Mouse (Mus musculus) heart, embryonic 12.5 days (tissue): ENCODE measurements around the gene Hexb. TPM values are rescaled to one million over a fixed set of nuclear protein-coding genes. Genes with fewer than 3 reads are reported as not detected.

Experiments
- ATAC-seq: fragments of 200-750 bp; cut with Nextera tagmentation; 2 replicates; pipeline ENCODE4 v1.8.0; 2017; ENCODE audit warnings: moderate TSS enrichment, moderate library complexity; ENCODE audit not compliant: insufficient number of reproducible peaks, low FRiP score
- H3K27ac ChIP-seq: fragments of 300-500 bp; sonication (generic); 2 replicates; pipeline ENCODE4 v1.5.1; 2016; ENCODE audit warnings: mild to moderate bottlenecking, moderate library complexity; ENCODE audit not compliant: poor library complexity, severe bottlenecking
- H3K27me3 ChIP-seq: fragments of 300-500 bp; sonication (generic); replicated peaks from 2 replicates; pipeline ENCODE4 v1.6.1; 2016; ENCODE audit warnings: mild to moderate bottlenecking, moderate library complexity
- H3K36me3 ChIP-seq: fragments of 300-500 bp; sonication (generic); 2 replicates; pipeline ENCODE4 v1.6.1; 2016; ENCODE audit warnings: mild to moderate bottlenecking, moderate library complexity
- H3K4me1 ChIP-seq: fragments of 300-500 bp; sonication (generic); replicated peaks from 2 replicates; pipeline ENCODE4 v1.6.1; 2016; ENCODE audit warnings: mild to moderate bottlenecking
- H3K4me2 ChIP-seq: fragments of 300-500 bp; sonication (generic); 2 replicates; pipeline ENCODE4 v1.6.1; 2016; ENCODE audit warnings: mild to moderate bottlenecking, moderate library complexity
- H3K4me3 ChIP-seq: fragments of 300-500 bp; sonication (generic); 2 replicates; pipeline ENCODE4 v1.5.1; 2016; ENCODE audit warnings: mild to moderate bottlenecking
- H3K9ac ChIP-seq: fragments of 300-500 bp; sonication (generic); 2 replicates; pipeline ENCODE4 v1.6.1; 2016; ENCODE audit warnings: mild to moderate bottlenecking, moderate library complexity
- H3K9me3 ChIP-seq: fragments of 300-500 bp; sonication (generic); replicated peaks from 2 replicates; pipeline ENCODE4 v1.6.1; 2016; ENCODE audit warnings: mild to moderate bottlenecking, moderate library complexity
- WGBS: fragments of 180-500 bp; shearing (Covaris S2); methylation state at CpG from one replicate; pipeline ENCODE4 v1.1.7; 2016; 5-methylcytosine and 5-hydroxymethylcytosine counted together
- polyA plus RNA-seq: library from polyadenylated mRNA; unstranded; fragments of >200 nt; fragmentation: Nextera tagmentation; extraction: Ambion mirVana; gene quantifications from 2 replicates; pipeline ENCODE4 v1.2.1, GENCODE M21; 2016

The Hexb gene
- polyA plus RNA-seq: 32.5 and 33.1 TPM in 2 replicates

DNA sequence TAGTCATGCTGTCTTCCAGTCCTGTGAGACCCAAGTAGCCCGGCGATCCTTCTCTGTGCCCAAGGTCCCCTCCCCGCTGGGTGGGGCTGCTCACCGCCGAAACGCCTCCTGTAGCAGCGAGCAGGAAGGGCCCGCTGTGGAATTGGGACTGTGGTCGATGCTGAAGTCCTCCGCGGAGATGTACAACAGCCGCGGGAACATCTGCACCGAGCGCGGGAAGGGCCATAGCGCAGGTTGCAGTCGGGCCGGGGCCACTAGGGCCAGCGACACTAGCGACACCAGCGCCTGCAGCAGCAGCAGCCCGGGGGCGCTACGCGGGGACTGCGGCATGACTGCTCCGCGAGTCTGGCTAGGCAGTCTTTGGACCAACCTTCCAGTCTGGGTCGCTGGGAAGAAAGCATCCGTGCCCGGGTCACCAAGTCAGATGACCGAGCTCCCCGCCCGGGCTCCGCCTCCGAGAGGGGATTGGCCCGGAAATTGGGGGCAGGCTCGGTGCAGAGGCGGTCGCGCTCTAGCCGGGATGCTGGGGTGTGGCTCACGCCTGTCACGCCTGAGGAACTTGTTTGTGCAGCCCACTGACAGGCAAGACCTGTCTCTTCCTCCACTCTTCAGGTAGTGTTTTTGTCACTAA lies at the start of gene Hexb:
Hexb (minus strand) TSS at position 426 of the 631 bp plus-strand sequence.
- Histone ChIP-seq H3K4me2 (peak within 1 kb of the TSS; percentile 90), H3K27me3 (no peaks in the 10 kb centered on the region), H3K9me3 (no peaks in the 10 kb centered on the region), H3K27ac (peak within 1 kb of the TSS; percentile 74), H3K4me1 (no peaks in the 10 kb centered on the region), H3K4me3 (peak within 1 kb of the TSS; percentile 65), H3K36me3 (no peaks in the 10 kb centered on the region), H3K9ac (peak within 1 kb of the TSS; percentile 71)
- WGBS: under 1% methylated on average over 45 of the region's 45 CpGs
- peak; percentile 97 for ATAC-seq

GRCm38 (mm10) chr13:97247754-97248153 lies 49.6 kb upstream of the Hexb start:
- Histone ChIP-seq H3K36me3 (peaks cover 62% of the 10 kb centered on the region), H3K9ac (no peak overlapping the region), H3K9me3 (no peaks in the 10 kb centered on the region), H3K4me3 (no peak overlapping the region), H3K4me2 (no peak overlapping the region), H3K27ac (no peak overlapping the region), H3K4me1 (peaks cover 78% of the 10 kb centered on the region), H3K27me3 (no peaks in the 10 kb centered on the region)
- WGBS: 79% methylated on average over 4 of the region's 4 CpGs
- no peak for ATAC-seq

- Histone ChIP-seq H3K27me3 (no peaks in the 10 kb centered on the region), H3K27ac (no peak overlapping the region), H3K9ac (no peak overlapping the region), H3K4me3 (no peak overlapping the region), H3K36me3 (peaks cover 50% of the 10 kb centered on the region), H3K9me3 (no peaks in the 10 kb centered on the region), H3K4me2 (peak overlapping the region; percentile 19; the same call in 1 of the 2 replicates), H3K4me1 (peaks cover 77% of the 10 kb centered on the region)
- WGBS: 87% methylated on average over 16 of the region's 16 CpGs
- ATAC-seq: no peak
Observed at GRCm38 (mm10) chr13:97246217-97246616, 48.1 kb upstream of the Hexb start.

DNA sequence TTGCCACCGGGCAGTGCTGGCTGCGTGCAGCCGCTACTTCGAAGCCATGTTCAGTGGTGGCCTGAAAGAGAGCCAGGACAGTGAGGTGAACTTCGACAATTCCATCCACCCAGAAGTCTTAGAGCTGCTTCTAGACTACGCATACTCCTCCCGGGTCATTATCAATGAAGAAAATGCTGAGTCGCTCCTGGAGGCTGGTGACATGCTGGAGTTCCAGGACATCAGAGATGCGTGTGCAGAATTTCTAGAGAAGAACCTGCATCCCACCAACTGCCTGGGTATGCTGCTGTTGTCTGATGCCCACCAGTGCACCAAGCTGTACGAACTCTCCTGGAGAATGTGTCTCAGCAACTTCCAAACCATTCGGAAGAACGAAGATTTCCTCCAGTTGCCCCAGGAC lies 47.0 kb upstream of the Hexb start:
- H3K9ac ChIP-seq: no peak overlapping the region
- no peaks in the 10 kb centered on the region for H3K27me3 ChIP-seq
- no peak overlapping the region for H3K27ac ChIP-seq
- WGBS: 78% methylated on average over 12 of the region's 12 CpGs
- H3K4me1 ChIP-seq: peaks cover 81% of the 10 kb centered on the region
- peaks cover 41% of the 10 kb centered on the region for H3K36me3 ChIP-seq
- H3K4me2 ChIP-seq: peak overlapping the region; percentile 95
- ATAC-seq: no peak
- no peaks in the 10 kb centered on the region for H3K9me3 ChIP-seq
- H3K4me3 ChIP-seq: peak overlapping the region; percentile 59; the same call in 1 of the 2 replicates

GRCm38 (mm10) chr13:97244712-97245105 lies 46.6 kb upstream of the Hexb start:
- ATAC-seq: no peak
- peak overlapping the region; percentile 95 for H3K4me2 ChIP-seq
- no peaks in the 10 kb centered on the region for H3K27me3 ChIP-seq
- H3K9ac ChIP-seq: peak overlapping the region; percentile 20; the same call in 1 of the 2 replicates
- H3K4me1 ChIP-seq: peaks cover 79% of the 10 kb centered on the region
- peak overlapping the region; percentile 59 for H3K4me3 ChIP-seq
- H3K9me3 ChIP-seq: no peaks in the 10 kb centered on the region
- WGBS: 70% methylated on average over 9 of the region's 11 CpGs
- peaks cover 38% of the 10 kb centered on the region for H3K36me3 ChIP-seq
- H3K27ac ChIP-seq: no peak overlapping the region

DNA sequence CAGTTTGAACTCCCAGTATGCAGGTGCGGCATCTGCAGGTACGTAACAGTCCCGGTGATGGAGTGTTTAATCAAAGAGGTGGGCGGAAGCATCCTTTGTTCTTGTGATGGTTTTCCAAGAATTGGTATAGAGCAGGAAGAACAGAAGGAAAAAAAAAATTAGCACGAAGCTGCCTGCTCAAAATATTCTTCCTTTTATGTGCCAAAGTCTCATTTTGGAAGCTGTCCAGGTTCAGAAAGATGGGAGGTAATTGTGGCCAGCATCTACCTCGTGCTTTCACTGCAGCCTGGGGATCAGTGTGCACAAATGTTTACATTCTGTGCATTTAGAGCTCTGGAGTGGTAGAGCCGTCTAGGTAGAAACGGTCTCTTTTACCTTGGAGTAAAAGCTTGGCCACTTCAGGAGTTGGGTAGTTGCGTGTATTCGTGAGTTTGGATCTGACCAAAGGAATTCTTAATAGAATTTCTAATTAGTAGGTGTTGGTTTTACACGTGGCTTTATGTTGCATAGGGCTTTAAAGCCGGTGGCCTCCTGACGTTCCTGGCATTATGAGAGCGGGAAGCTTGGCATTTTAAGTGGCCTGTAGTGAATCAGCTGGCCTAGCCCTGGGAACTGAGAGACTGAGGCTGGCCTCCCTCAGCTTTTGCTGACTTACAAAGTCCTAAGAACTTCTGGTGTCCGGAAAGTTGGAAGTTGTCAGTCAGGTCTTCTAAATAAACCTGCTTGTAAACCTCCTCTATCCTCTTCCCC lies 46.0 kb upstream of the Hexb start:
- H3K4me1 ChIP-seq: peaks cover 77% of the 10 kb centered on the region
- no peaks in the 10 kb centered on the region for H3K27me3 ChIP-seq
- 49% methylated on average over 15 of the region's 15 CpGs for WGBS
- no peaks in the 10 kb centered on the region for H3K9me3 ChIP-seq
- peak overlapping the region; percentile 95 for H3K4me2 ChIP-seq
- peaks cover 38% of the 10 kb centered on the region for H3K36me3 ChIP-seq
- H3K9ac ChIP-seq: peak overlapping the region; percentile 47
- peak overlapping the region; percentile 59 for H3K4me3 ChIP-seq
- no peak overlapping the region for H3K27ac ChIP-seq
- no peak for ATAC-seq

- Histone ChIP-seq H3K36me3 (peaks cover 27% of the 10 kb centered on the region), H3K9me3 (no peaks in the 10 kb centered on the region), H3K27me3 (no peaks in the 10 kb centered on the region), H3K27ac (0 out of 2 replicates have a peak overlapping the region, but pooled peaks have one; percentile 31), H3K4me2 (peak overlapping the region; percentile 95), H3K4me3 (peak overlapping the region; percentile 59), H3K4me1 (peaks cover 66% of the 10 kb centered on the region), H3K9ac (peak overlapping the region; percentile 75)
- no peak for ATAC-seq
- WGBS: 8% methylated on average over 6 of the region's 6 CpGs
Observed at GRCm38 (mm10) chr13:97242716-97243115, 44.6 kb upstream of the Hexb start.

GRCm38 (mm10) chr13:97241787-97242280 lies 43.7 kb upstream of the Hexb start:
- Histone ChIP-seq H3K9ac (peak overlapping the region; percentile 75), H3K9me3 (no peaks in the 10 kb centered on the region), H3K4me3 (peak overlapping the region; percentile 59), H3K4me2 (peak overlapping the region; percentile 95), H3K36me3 (peaks cover 20% of the 10 kb centered on the region), H3K27ac (peak overlapping the region; percentile 67), H3K4me1 (peaks cover 59% of the 10 kb centered on the region), H3K27me3 (no peaks in the 10 kb centered on the region)
- under 1% methylated on average over 20 of the region's 20 CpGs for WGBS
- ATAC-seq: no peak

GRCm38 (mm10) chr13:97240965-97241786 lies 43.0 kb upstream of the Hexb start, which contains the start of gene Enc1:
Gene Enc1 (plus strand): TSS chr13:97241105.
- Histone ChIP-seq H3K4me3 (peak within 1 kb of the TSS; percentile 59), H3K4me1 (peaks cover 52% of the 10 kb centered on the region), H3K4me2 (peak within 1 kb of the TSS; percentile 95), H3K36me3 (peaks cover 13% of the 10 kb centered on the region), H3K9ac (peak within 1 kb of the TSS; percentile 95), H3K27ac (peak within 1 kb of the TSS; percentile 94), H3K9me3 (no peaks in the 10 kb centered on the region), H3K27me3 (no peaks in the 10 kb centered on the region)
- peak; percentile 90 for ATAC-seq
- WGBS: under 1% methylated on average over 85 of the region's 89 CpGs

DNA sequence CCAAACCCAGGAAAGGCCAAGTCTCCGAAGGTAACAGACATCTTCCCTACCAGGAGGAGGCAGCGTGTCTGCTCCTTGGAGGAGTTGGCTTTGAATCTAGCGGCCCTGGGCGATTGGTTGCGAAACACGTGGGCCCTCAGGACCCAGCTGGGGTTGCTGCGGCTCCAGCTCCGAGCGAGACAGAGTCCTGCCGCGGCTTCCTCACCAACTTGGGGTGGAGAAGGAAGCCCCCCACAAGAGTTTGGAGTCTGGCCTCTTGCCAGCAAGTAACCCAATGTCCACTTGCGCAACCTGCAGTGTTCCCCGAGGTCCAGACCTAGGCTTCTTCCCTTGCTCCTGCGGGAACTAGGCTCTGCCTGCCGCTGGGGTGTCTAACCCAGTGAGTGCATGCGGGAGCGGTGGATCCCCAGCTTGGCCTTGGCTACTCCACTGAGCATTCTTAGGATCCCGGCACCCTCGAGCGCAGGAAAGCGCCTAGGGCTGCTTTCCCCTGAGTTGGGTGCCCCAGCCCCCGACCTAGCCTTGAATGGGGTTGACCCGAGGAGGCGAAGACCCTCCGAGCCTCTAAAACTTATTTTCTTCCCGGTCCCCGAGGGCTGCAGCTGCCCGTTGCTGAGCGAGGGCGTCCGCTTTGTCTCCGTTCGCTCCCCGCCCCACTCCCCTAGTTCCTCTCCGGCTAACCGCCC lies 42.3 kb upstream of the Hexb start:
- H3K4me3 ChIP-seq: peak overlapping the region; percentile 59
- peaks cover 6% of the 10 kb centered on the region for H3K36me3 ChIP-seq
- no peaks in the 10 kb centered on the region for H3K9me3 ChIP-seq
- peak overlapping the region; percentile 95 for H3K4me2 ChIP-seq
- peaks cover 45% of the 10 kb centered on the region for H3K4me1 ChIP-seq
- peak overlapping the region; percentile 94 for H3K27ac ChIP-seq
- no peaks in the 10 kb centered on the region for H3K27me3 ChIP-seq
- H3K9ac ChIP-seq: peak overlapping the region; percentile 95
- under 1% methylated on average over 34 of the region's 36 CpGs for WGBS
- peak; percentile 60 for ATAC-seq
